Mouse (Mus musculus) stomach, embryonic 16.5 days (tissue): ENCODE data around the gene Dmwd. TPM values are rescaled to one million over a fixed set of nuclear protein-coding genes. Genes with fewer than 3 reads are reported as not detected.
A peak's percentile ranks its signal among the peaks of the same experiment; 100 is the strongest.

ENCODE experiments used
- ATAC-seq: fragments of 200-750 bp; cut with Nextera tagmentation; 2 replicates; pipeline ENCODE4 v1.8.0; 2017; ENCODE audit warnings: moderate number of reproducible peaks, moderate TSS enrichment; ENCODE audit not compliant: insufficient read depth, low FRiP score
- H3K27ac ChIP-seq: fragments of 300-500 bp; sonication (generic); 2 replicates; pipeline ENCODE4 v1.5.1; 2014; ENCODE audit warnings: low read length
- H3K27me3 ChIP-seq: fragments of 300-500 bp; sonication (generic); 2 replicates; pipeline ENCODE4 v1.6.1; 2014; ENCODE audit warnings: low read length, control low read depth, mixed read lengths; ENCODE audit not compliant: control insufficient read depth, insufficient read depth
- H3K36me3 ChIP-seq: fragments of 300-500 bp; sonication (generic); 2 replicates; pipeline ENCODE4 v1.6.1; 2014; ENCODE audit warnings: low read length; ENCODE audit not compliant: control insufficient read depth, insufficient read depth
- H3K4me1 ChIP-seq: fragments of 300-500 bp; sonication (generic); 2 replicates; pipeline ENCODE4 v1.6.1; 2014; ENCODE audit warnings: low read length, control low read depth, mixed read lengths; ENCODE audit not compliant: control insufficient read depth, insufficient read depth
- H3K4me2 ChIP-seq: fragments of 300-500 bp; sonication (generic); 2 replicates; pipeline ENCODE4 v1.6.1; 2014; ENCODE audit warnings: low read depth, low read length, mixed read lengths
- H3K4me3 ChIP-seq: fragments of 300-500 bp; sonication (generic); replicated peaks from 2 replicates; pipeline ENCODE4 v1.5.1; 2014; ENCODE audit warnings: mild to moderate bottlenecking, low read length
- H3K9ac ChIP-seq: fragments of 300-500 bp; sonication (generic); 2 replicates; pipeline ENCODE4 v1.6.1; 2014; ENCODE audit warnings: low read length
- H3K9me3 ChIP-seq: fragments of 300-500 bp; sonication (generic); replicated peaks from 2 replicates; pipeline ENCODE4 v1.6.1; 2016; ENCODE audit warnings: low read length, control low read depth; ENCODE audit not compliant: control insufficient read depth
- WGBS: fragments of 180-500 bp; shearing (Covaris S2); extraction: QIAGEN DNeasy Blood & Tissue Kit; methylation state at CpG from one replicate; pipeline ENCODE4 v1.1.7; 2014; 5-methylcytosine and 5-hydroxymethylcytosine counted together
- polyA plus RNA-seq: library from polyadenylated mRNA; unstranded; fragments of >200 nt; fragmentation: Nextera tagmentation; extraction: Ambion mirVana; gene quantifications from 2 replicates; pipeline ENCODE4 v1.2.1, GENCODE M21; 2015

Dmwd gene
- polyA plus RNA-seq, 1 experiment from 2014 or later = 8.3 TPM

- H3K27me3 ChIP-seq = no peaks in the 10 kb centered on the region
- H3K4me3 ChIP-seq = no peak overlapping the region
- H3K27ac ChIP-seq = no peak overlapping the region
- ATAC-seq = no peak
- H3K9ac ChIP-seq = 0 out of 2 replicates have a peak overlapping the region, but pooled peaks have one; percentile 19
- H3K4me1 ChIP-seq = 0 out of 2 replicates have a peak, but pooled peaks cover 4% of the 10 kb centered on the region
- H3K4me2 ChIP-seq = no peak overlapping the region
- no peaks in the 10 kb centered on the region for H3K9me3 ChIP-seq
- H3K36me3 ChIP-seq = peaks cover 34% of the 10 kb centered on the region
- 88% methylated on average over 8 of the region's 8 CpGs for WGBS
These were observed 25.9 kb upstream of the Dmwd start for GRCm38 (mm10) chr7:19050172-19050571.

DNA sequence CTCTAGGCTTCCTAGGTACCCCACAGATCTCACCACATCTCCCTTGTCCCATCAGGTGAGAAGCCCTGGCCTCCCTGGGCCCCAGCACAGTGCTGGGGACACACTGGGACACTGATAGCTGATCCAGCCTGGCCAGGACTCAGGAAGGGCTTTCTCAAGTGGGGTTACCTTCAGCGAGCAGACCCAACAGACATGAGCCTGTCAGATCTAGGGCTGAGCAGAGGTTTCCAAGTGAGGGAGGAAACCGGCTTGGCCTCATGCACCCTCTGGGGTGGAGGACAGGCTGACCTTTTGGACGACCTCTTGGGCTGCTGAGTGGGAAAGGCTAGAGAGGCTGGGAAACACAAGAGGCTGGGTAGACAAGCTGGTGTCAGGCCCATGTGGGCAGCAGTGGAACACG lies 24.9 kb upstream of the Dmwd start:
- peaks cover 30% of the 10 kb centered on the region for H3K36me3 ChIP-seq
- H3K4me2 ChIP-seq = no peak overlapping the region
- no peak overlapping the region for H3K4me3 ChIP-seq
- no peak for ATAC-seq
- no peaks in the 10 kb centered on the region for H3K9me3 ChIP-seq
- no peak overlapping the region for H3K27ac ChIP-seq
- H3K9ac ChIP-seq = no peak overlapping the region
- no peaks in the 10 kb centered on the region for H3K27me3 ChIP-seq
- H3K4me1 ChIP-seq = 0 out of 2 replicates have a peak, but pooled peaks cover 4% of the 10 kb centered on the region
- WGBS = 70% methylated on average over 4 of the region's 4 CpGs

- H3K36me3 ChIP-seq = peaks cover 22% of the 10 kb centered on the region
- no peaks in the 10 kb centered on the region for H3K9me3 ChIP-seq
- ATAC-seq = no peak
- H3K27me3 ChIP-seq = no peaks in the 10 kb centered on the region
- no peak overlapping the region for H3K9ac ChIP-seq
- 88% methylated on average over 15 of the region's 15 CpGs for WGBS
- no peak overlapping the region for H3K4me2 ChIP-seq
- H3K4me1 ChIP-seq = 0 out of 2 replicates have a peak, but pooled peaks cover 4% of the 10 kb centered on the region
- H3K4me3 ChIP-seq = no peak overlapping the region
- no peak overlapping the region for H3K27ac ChIP-seq
These were observed 23.5 kb upstream of the Dmwd start for GRCm38 (mm10) chr7:19052345-19053135.

DNA sequence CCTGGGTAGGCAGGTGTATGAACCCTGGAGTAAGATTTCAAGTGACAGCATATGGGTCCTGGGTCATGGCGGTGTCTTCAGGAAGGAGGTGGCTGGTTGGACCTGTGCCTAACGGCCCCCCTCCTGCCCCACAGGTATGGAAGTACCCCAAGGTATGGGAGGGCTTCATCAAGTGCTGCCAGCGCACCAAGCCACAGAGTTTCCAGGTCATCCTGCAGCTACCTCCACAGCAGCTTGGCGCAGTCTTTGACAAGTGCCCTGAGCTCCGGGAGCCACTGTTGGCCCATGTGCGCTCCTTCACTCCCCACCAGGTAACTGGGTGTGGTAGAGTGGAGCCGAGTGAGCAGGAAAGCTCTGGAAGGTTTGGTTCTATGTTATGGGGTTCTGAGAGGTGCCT lies 22.9 kb upstream of the Dmwd start:
- no peak for ATAC-seq
- no peak overlapping the region for H3K9ac ChIP-seq
- H3K27me3 ChIP-seq = no peaks in the 10 kb centered on the region
- no peaks in the 10 kb centered on the region for H3K9me3 ChIP-seq
- no peak overlapping the region for H3K4me3 ChIP-seq
- H3K4me2 ChIP-seq = no peak overlapping the region
- peaks cover 20% of the 10 kb centered on the region for H3K36me3 ChIP-seq
- WGBS = 90% methylated on average over 7 of the region's 7 CpGs
- no peak overlapping the region for H3K27ac ChIP-seq
- 0 out of 2 replicates have a peak, but pooled peaks cover 4% of the 10 kb centered on the region for H3K4me1 ChIP-seq

DNA sequence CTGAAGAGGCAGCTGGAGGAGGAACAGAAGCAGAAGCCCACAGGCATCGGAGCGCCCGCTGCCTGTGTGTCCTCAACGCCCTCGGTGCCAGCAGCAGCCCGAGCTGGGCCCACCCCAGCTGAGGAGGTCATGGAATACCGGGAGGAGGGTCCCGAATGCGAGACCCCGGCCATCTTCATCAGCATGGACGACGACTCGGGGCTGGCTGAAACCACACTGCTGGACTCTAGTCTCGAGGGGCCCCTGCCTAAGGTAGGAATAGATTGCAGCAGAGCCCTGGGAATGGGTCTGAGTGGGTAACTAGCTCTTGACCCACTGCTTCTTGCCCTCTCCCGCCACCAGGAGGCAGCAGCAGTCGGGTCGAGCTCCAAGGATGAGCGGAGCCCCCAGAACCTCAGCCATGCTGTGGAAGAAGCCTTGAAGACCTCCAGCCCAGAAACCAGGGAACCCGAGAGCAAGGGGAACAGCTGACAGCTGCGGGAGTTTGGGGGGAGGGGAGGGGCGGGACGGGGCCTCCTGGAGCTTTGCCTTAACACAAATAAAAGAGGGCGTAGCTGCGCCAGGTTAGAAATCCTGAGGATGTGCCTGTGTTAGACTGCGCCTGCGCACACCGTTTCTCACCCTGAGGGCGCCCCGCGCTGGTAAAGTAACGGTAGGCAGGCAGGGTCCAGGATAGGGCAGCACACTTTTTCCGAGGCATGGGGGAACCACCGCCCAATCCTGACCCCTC lies 21.8 kb upstream of the Dmwd start, which contains the start of gene Rsph6a:
Gene Rsph6a (plus strand): TSS at position 644 of the 730 bp plus-strand sequence.
- no peaks in the 10 kb centered on the region for H3K27me3 ChIP-seq
- no peaks in the 10 kb centered on the region for H3K9me3 ChIP-seq
- peak; percentile 57; the same call in 1 of the 2 replicates for ATAC-seq
- no peak within 1 kb of the TSS for H3K4me3 ChIP-seq
- no peak within 1 kb of the TSS for H3K4me2 ChIP-seq
- H3K36me3 ChIP-seq = peaks cover 15% of the 10 kb centered on the region
- 0 out of 2 replicates have a peak, but pooled peaks cover 4% of the 10 kb centered on the region for H3K4me1 ChIP-seq
- no peak within 1 kb of the TSS for H3K27ac ChIP-seq
- 28% methylated on average over 33 of the region's 33 CpGs for WGBS
- 0 out of 2 replicates have a peak within 1 kb of the TSS, but pooled peaks have one; percentile 16 for H3K9ac ChIP-seq

GRCm38 (mm10) chr7:19054777-19055076 lies 21.3 kb upstream of the Dmwd start:
- no peaks in the 10 kb centered on the region for H3K9me3 ChIP-seq
- H3K4me3 ChIP-seq = no peak overlapping the region
- H3K27me3 ChIP-seq = no peaks in the 10 kb centered on the region
- peak; percentile 2; the same call in 1 of the 2 replicates for ATAC-seq
- H3K4me2 ChIP-seq = no peak overlapping the region
- H3K9ac ChIP-seq = 0 out of 2 replicates have a peak overlapping the region, but pooled peaks have one; percentile 16
- WGBS = 59% methylated on average over 9 of the region's 9 CpGs
- no peak overlapping the region for H3K27ac ChIP-seq
- H3K4me1 ChIP-seq = 0 out of 2 replicates have a peak, but pooled peaks cover 4% of the 10 kb centered on the region
- H3K36me3 ChIP-seq = peaks cover 14% of the 10 kb centered on the region

GRCm38 (mm10) chr7:19055108-19055507 lies 20.9 kb upstream of the Dmwd start:
- H3K9ac ChIP-seq = no peak overlapping the region
- H3K27ac ChIP-seq = no peak overlapping the region
- 0 out of 2 replicates have a peak, but pooled peaks cover 4% of the 10 kb centered on the region for H3K4me1 ChIP-seq
- no peaks in the 10 kb centered on the region for H3K9me3 ChIP-seq
- peaks cover 11% of the 10 kb centered on the region for H3K36me3 ChIP-seq
- no peak overlapping the region for H3K4me2 ChIP-seq
- no peaks in the 10 kb centered on the region for H3K27me3 ChIP-seq
- WGBS = 85% methylated on average over 8 of the region's 8 CpGs
- no peak overlapping the region for H3K4me3 ChIP-seq
- no peak for ATAC-seq

DNA sequence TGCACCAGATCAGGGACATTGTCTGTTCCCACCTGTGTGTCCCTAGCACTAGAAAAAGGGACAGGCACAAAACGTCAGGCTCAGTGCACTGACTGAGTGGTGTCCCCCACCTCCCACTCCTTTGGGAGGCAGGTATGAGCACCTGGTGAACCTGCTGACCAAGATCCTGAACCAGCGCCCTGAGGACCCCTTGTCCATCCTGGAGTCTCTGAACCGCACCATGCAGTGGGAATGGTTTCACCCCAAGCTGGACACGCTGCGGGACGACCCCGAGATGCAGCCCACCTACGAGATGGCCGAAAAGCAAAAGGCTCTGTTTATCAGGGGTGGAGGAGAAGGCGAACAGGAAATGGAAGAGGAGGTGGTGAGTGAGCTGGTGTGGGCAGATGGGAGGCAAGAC lies 18.6 kb upstream of the Dmwd start:
- Histone ChIP-seq H3K4me1 (0 out of 2 replicates have a peak, but pooled peaks cover 4% of the 10 kb centered on the region), H3K27ac (no peak overlapping the region), H3K9me3 (no peaks in the 10 kb centered on the region), H3K36me3 (peaks cover 2% of the 10 kb centered on the region), H3K4me3 (no peak overlapping the region), H3K4me2 (no peak overlapping the region), H3K9ac (no peak overlapping the region), H3K27me3 (no peaks in the 10 kb centered on the region)
- 88% methylated on average over 10 of the region's 10 CpGs for WGBS
- no peak for ATAC-seq

DNA sequence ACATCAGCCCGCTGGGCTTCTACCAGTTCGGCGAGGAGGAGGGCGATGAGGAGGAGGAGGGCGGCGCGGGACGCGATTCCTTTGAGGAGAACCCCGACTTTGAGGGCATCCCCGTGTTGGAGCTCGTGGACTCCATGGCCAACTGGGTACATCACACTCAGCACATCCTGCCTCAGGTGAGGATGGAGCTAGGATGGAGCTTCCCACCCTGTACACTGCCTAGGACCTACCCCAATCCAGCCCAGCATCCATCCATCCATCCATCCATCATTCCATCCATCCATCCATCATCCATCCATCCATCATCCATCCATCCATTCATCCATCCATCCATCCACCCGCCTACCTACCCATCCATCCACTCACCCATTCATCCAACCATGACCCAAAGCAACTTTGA lies 10.1 kb upstream of the Dmwd start:
- H3K4me1 ChIP-seq = no peaks in the 10 kb centered on the region
- no peaks in the 10 kb centered on the region for H3K9me3 ChIP-seq
- 37% methylated on average over 13 of the region's 13 CpGs for WGBS
- ATAC-seq = no peak
- peak overlapping the region; percentile 29; the same call in 1 of the 2 replicates for H3K4me2 ChIP-seq
- peaks cover 28% of the 10 kb centered on the region for H3K27me3 ChIP-seq
- no peak overlapping the region for H3K9ac ChIP-seq
- peak overlapping the region; percentile 14; the same call in 1 of the 2 replicates for H3K4me3 ChIP-seq
- H3K27ac ChIP-seq = no peak overlapping the region
- H3K36me3 ChIP-seq = no peaks in the 10 kb centered on the region
